Mouse (Mus musculus): ENCODE data around the gene Rpl39l.
"Not testable (repeated sequence)": the region's sequence is repeated elsewhere in the genome, so short reads cannot be mapped to it uniquely, and the experiment has no call there.

DNA sequence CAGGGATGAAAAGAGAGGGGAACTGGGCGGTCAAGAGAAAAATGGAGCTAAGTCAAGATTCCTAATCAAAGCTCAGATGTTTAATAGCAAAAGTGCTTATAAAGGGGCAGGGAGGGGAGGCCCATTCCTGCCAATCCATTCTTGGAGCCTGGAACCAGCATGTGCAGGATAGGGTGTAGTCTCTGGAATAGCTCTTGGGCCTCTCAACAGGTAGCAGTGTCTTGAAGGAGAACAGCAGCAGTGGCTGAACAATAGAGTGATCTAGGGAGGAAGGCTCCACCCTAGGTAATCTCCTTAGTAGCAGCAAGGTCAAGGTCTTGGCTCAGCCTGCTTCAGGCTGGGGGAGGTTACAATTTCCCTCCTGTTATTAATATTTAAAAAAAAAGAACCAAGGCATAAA is 46.3 kb downstream of the Rpl39l start:
- not testable (repeated sequence) for TF ChIP-seq GATA1 (IDR thresholded peaks at IDR 0.05; ENCODE audit: borderline replicate concordance, low read length); FLI1 (IDR thresholded peaks at IDR 0.05; ENCODE audit: low read length)

Measured in megakaryocyte, embryonic 14.5 days (primary cell).